Mouse (Mus musculus) left cerebral cortex, adult 2 months (tissue): Measurements from ENCODE around the gene Btbd2. TPM values are rescaled to one million over a fixed set of nuclear protein-coding genes. Genes with fewer than 3 reads are reported as not detected.
"Not testable (repeated sequence)": the region's sequence is repeated elsewhere in the genome, so short reads cannot be mapped to it uniquely, and the experiment has no call there.

Source experiments
- DNase-seq, 2 experiments: peaks; one replicate each; pipeline ENCODE4 v3.0.0; 2021 to 2022; ENCODE audit warnings: low spot score in 2 of 2, mixed read lengths in 1 of 2; ENCODE audit errors: extremely low spot score in 1 of 2
- H3K27ac ChIP-seq: fragments of 200-600 bp; 2 replicates; pipeline ENCODE4 v1.8.1; 2022
- H3K4me3 ChIP-seq: fragments of 200-600 bp; 2 replicates; pipeline ENCODE4 v1.8.1; 2022
- CTCF ChIP-seq: fragments of 200-600 bp; IDR thresholded peaks from 2 replicates; pipeline ENCODE4 v1.8.1; 2022; ENCODE audit warnings: antibody characterized with exemption, mild to moderate bottlenecking, moderate library complexity
- intact Hi-C: fragments of 180-260 bp; cut with DNase I; formaldehyde crosslinking; loops from one replicate; pipeline ENCODE4 v1.15.1; 2025
- microRNA-seq, 2 experiments: library from miRNA; unstranded; fragments of <30 nt; microRNA quantifications; one replicate each; pipeline ENCODE4 v1.2.0; 2021
- total RNA-seq, 2 experiments: library from RNA; stranded (reverse); gene quantifications; 2 replicates each; pipeline ENCODE4 v1.2.3; 2021

The Btbd2 gene
- total RNA-seq, 2 experiments from 2014 or later: 85.1 to 96.7 TPM

- DNase-seq: no peak
- Histone ChIP-seq H3K27ac (no peak overlapping the region), H3K4me3 (no peak overlapping the region)
- intact Hi-C loops: loop anchor here (2.0 kb wide), 1 partner anchor 77 kb away; no protein-coding TSS in a partner anchor
- no peak for TF ChIP-seq CTCF
Observed at GRCm38 (mm10) chr10:80610116-80610785, 46.6 kb downstream of the Btbd2 start.

- Histone ChIP-seq H3K4me3 (no peak overlapping the region), H3K27ac (no peak overlapping the region)
- intact Hi-C loops: no loop called here
- TF ChIP-seq CTCF: no peak
- DNase-seq: no peak
Observed at GRCm38 (mm10) chr10:80609269-80609924, 47.5 kb downstream of the Btbd2 start.

DNA sequence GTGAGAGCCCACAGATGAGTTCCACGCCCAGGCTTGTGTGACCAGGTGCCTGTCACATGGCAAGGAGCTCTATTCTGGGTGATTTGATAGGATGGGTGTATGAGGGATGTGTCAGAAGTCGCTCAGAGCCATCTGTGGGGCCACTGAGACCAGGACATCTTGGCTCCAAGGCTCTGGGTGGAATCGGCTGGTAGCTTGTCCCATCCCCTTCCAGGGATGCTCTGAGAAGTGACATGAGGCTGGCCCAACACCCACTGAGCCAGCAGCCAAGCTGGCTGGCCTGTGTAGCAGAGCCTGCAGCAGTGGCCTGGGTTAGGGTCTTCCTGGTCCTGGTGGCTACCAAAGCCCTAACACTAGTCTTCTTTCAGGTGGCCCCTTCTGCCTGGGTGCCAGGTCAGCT lies 48.4 kb downstream of the Btbd2 start:
- no peak overlapping the region for H3K27ac ChIP-seq
- no peak for TF ChIP-seq CTCF
- intact Hi-C loops: no loop called here
- no peak for DNase-seq
- H3K4me3 ChIP-seq: no peak overlapping the region

GRCm38 (mm10) chr10:80606737-80607350 lies 50.0 kb downstream of the Btbd2 start:
- DNase-seq: no peak
- intact Hi-C loops: no loop called here
- H3K4me3 ChIP-seq: no peak overlapping the region
- no peak overlapping the region for H3K27ac ChIP-seq
- no peak for TF ChIP-seq CTCF

DNA sequence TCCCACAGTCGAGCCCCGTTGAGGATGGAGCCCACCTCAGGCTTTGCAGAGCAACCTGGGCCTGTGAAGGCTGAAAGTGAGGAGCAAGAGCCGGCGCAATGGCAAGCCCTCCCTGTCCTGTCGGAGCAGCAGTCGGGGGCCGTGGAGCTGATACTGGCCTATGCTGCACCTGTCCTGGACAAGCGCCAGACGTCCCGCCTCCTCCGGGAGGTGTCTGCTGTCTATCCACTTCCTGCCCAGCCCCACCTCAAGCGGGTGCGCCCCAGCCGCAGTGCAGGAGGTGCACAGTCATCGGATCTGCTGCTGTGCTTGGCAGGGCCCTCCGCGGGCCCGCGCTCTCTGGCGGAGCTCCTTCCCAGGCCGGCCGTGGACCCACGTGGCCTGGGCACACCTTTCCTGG lies 50.6 kb downstream of the Btbd2 start:
- no peak overlapping the region for H3K27ac ChIP-seq
- intact Hi-C loops: no loop called here
- H3K4me3 ChIP-seq: no peak overlapping the region
- TF ChIP-seq CTCF: no peak
- DNase-seq: no peak

- H3K4me3 ChIP-seq, intact Hi-C loops: not testable (repeated sequence)
Observed at GRCm38 (mm10) chr10:80605721-80606120, 51.1 kb downstream of the Btbd2 start, which contains the start of gene Gm49322. TSS of gene Gm49322 (plus strand) at chr10:80606021.

GRCm38 (mm10) chr10:80604988-80605387 lies 51.9 kb downstream of the Btbd2 start:
- Histone ChIP-seq H3K27ac (no peak overlapping the region), H3K4me3 (no peak overlapping the region)
- intact Hi-C loops: no loop called here
- TF ChIP-seq CTCF: no peak
- no peak for DNase-seq

More at GRCm38 (mm10) chr10:80605721-80606120, 51.1 kb downstream of the Btbd2 start, which contains the start of gene Gm49322:
- not testable (repeated sequence) for DNase-seq, H3K27ac ChIP-seq

DNA sequence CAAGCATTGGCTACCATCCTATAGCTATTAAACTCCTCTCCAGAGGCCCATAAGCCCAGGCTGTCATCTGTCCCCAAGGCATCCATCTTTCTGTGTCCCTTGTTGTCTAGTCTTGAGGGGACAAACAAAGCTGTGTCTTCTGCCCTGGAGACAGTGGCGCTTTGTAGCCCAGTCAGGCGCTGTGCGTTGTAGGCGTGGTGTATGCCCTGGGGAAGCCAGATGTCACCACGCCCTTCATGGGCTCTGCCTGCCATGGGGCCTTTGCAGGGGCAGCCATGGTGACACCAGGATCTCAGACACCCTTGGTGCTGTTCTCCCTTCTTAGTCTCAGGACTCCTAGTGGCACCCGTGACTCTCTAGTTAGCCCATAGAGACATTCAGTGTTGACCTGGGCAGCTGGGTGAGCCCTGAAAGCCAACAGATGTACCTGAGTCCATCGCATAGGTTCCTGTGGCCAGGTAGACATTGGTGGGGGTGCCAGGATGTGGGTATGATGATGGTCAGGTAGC lies 52.8 kb downstream of the Btbd2 start:
- DNase-seq: no peak
- Histone ChIP-seq H3K4me3 (peak overlapping the region; percentile 95), H3K27ac (peak overlapping the region; percentile 97)
- TF ChIP-seq CTCF: no peak
- intact Hi-C loops: no loop called here

DNA sequence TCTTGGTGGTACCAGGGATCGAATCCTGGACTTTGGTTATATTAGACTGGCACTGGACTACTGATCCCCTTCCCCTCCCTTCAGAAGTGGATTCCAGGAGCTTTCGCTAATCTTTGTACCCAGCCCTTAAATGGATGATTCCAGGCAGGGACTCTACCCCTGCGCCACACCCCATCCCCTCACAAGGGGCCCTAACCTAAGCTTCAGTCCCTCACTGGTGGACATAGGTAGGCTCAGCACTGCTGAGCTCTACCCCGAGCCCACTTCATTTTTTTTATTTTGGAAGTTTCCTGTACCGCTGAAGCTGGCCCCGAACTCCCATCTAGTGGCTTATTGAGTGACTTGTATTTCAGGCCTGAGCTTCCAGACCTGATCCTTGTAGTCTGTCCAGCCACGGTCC lies 53.5 kb downstream of the Btbd2 start:
- H3K27ac ChIP-seq: peak overlapping the region; percentile 97
- no peak for DNase-seq
- intact Hi-C loops: loop anchor here (1.0 kb wide), 1 partner anchor 19 kb away; the partner anchor contains the start of gene Csnk1g2
- peak overlapping the region; percentile 95 for H3K4me3 ChIP-seq
- no peak for TF ChIP-seq CTCF

DNA sequence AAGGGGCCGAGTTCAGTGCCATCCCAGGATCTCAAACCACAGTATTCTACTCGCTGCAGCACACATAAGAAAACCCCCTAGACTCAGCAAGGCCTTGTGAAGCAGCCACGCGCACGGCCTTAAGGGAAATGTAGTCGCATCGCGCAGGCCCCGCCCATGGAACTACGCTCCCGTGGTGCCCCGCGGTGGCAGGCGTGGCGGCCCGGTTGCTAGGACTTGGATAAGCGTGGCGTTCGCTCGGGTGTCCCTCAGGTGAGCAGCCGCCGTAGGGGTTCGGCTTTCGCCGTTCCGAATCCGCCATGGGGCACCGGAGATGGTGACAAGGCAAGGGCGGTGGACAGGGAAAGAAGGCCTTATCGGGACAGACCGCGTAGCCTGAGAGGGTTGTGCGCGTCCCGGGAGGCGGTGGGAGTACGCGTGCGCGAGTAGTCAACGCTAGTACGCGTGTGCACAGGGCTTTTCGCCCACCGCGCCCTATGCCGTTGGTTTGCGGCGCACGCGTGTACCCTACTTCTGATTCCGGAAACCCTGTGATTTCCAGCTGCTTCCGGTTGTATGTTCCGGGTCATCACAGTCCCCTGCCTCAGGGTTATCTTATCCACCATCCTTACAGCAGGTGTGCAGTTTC lies 54.1 kb downstream of the Btbd2 start, which contains the start of the genes Scamp4 and Adat3:
Gene Scamp4 (plus strand): TSS at position 175 of the 628 bp plus-strand sequence.
Gene Adat3 (plus strand): TSS at position 183 of the 628 bp plus-strand sequence.
- intact Hi-C loops: loop anchor here (1.0 kb wide), 1 partner anchor 19 kb away; the partner anchor contains the start of gene Csnk1g2

GRCm38 (mm10) chr10:80596318-80596717 lies 60.6 kb downstream of the Btbd2 start:
- TF ChIP-seq CTCF: no peak
- Histone ChIP-seq H3K4me3 (no peak overlapping the region), H3K27ac (no peak overlapping the region)
- DNase-seq: no peak
- intact Hi-C loops: no loop called here

More for the DNA sequence above, 54.1 kb downstream of the Btbd2 start, which contains the start of the genes Scamp4 and Adat3:
- Histone ChIP-seq H3K27ac (peak within 1 kb of the TSS; percentile 97), H3K4me3 (peak within 1 kb of the TSS; percentile 95)
- TF ChIP-seq CTCF: no peak
- DNase-seq: peak; percentile 94 to 96

Small RNAs within 50 kb of the gene (microRNA-seq; reads per million reads assigned to microRNA genes)
- 4.4 to 8.6 reads per million in 2 experiments for gene Mir6912

Other genes starting within 250 kb of the Btbd2 start
- gene Tcf3, start 223.4 kb downstream of the Btbd2 start, total RNA-seq: 10 to 100 TPM; 28.9 to 30.1 TPM
- gene Onecut3, start 162.2 kb downstream of the Btbd2 start, total RNA-seq: not detected
- under 1 TPM; 0.11 to 0.63 TPM for gene Atp8b3, start 117.9 kb downstream of the Btbd2 start, total RNA-seq
- 10 to 100 TPM; 46.5 to 51.3 TPM for gene Rexo1, start 95.5 kb downstream of the Btbd2 start, total RNA-seq
- gene Klf16, start 79.8 kb downstream of the Btbd2 start, total RNA-seq: 10 to 100 TPM; 48.2 to 59.7 TPM
- 100 to 1,000 TPM; 185 to 191 TPM for gene Abhd17a, start 66.7 kb downstream of the Btbd2 start, total RNA-seq
- gene Scamp4, start 54.2 kb downstream of the Btbd2 start, total RNA-seq: 10 to 100 TPM; 41.5 to 44.8 TPM
- 1 to 10 TPM; 1.3 to 5.6 TPM for gene Adat3, start 54.2 kb downstream of the Btbd2 start, total RNA-seq
- 1 to 10 TPM; 2.7 to 4.2 TPM for gene Gm49322, start 51.0 kb downstream of the Btbd2 start, total RNA-seq
- gene Csnk1g2, start 34.2 kb downstream of the Btbd2 start, total RNA-seq: 100 to 1,000 TPM; 244 to 251 TPM
- 10 to 100 TPM; 42.8 to 48.8 TPM for gene Mknk2, start 21.0 kb upstream of the Btbd2 start, total RNA-seq
- 10 to 100 TPM; 13.6 to 15.5 TPM for gene Mob3a, start 44.9 kb upstream of the Btbd2 start, total RNA-seq
- gene Izumo4, start 45.1 kb upstream of the Btbd2 start, total RNA-seq: 10 to 100 TPM; 45.0 to 46.0 TPM
- gene Ap3d1, start 85.2 kb upstream of the Btbd2 start, total RNA-seq: 100 to 1,000 TPM; 150 to 151 TPM
- 10 to 100 TPM; 64.6 to 75.3 TPM for gene Dot1l, start 98.1 kb upstream of the Btbd2 start, total RNA-seq
- gene Sf3a2, start 141.1 kb upstream of the Btbd2 start, total RNA-seq: 10 to 100 TPM; 42.0 to 48.7 TPM
- 10 to 100 TPM; 68.2 to 71.0 TPM for gene Plekhj1, start 141.6 kb upstream of the Btbd2 start, total RNA-seq
- gene Amh, start 148.2 kb upstream of the Btbd2 start, total RNA-seq: 1 to 10 TPM; 1.9 to 3.8 TPM
- gene Jsrp1, start 156.4 kb upstream of the Btbd2 start, total RNA-seq: 1 to 10 TPM; 5.9 to 7.4 TPM
- gene Oaz1, start 169.6 kb upstream of the Btbd2 start, total RNA-seq: 100 to 1,000 TPM; 476 to 536 TPM
- gene Lingo3, start 187.0 kb upstream of the Btbd2 start, total RNA-seq: 10 to 100 TPM; 38.3 to 42.8 TPM
- gene Lsm7, start 198.1 kb upstream of the Btbd2 start, total RNA-seq: 10 to 100 TPM; 40.0 to 43.2 TPM
- gene Sppl2b, start 198.2 kb upstream of the Btbd2 start, total RNA-seq: 10 to 100 TPM; 55.6 to 62.5 TPM
- under 1 TPM; 0.18 to 0.19 TPM for gene Tmprss9, start 214.8 kb upstream of the Btbd2 start, total RNA-seq
- 100 to 1,000 TPM; 136 to 138 TPM for gene Timm13, start 243.9 kb upstream of the Btbd2 start, total RNA-seq